Mouse (Mus musculus) granulocyte monocyte progenitor cell, adult 5-6 weeks (primary cell): ENCODE results near the gene Mtmr3. TPM values are rescaled to one million over a fixed set of nuclear protein-coding genes. Genes with fewer than 3 reads are reported as not detected.
A peak's percentile ranks its signal among the peaks of the same experiment; 100 is the strongest.
"Not testable (repeated sequence)": the region's sequence is repeated elsewhere in the genome, so short reads cannot be mapped to it uniquely, and the experiment has no call there.

Experiments
- ATAC-seq: replicated peaks from 2 replicates; pipeline ENCODE4 v1.8.0; 2016; ENCODE audit warnings: mild to moderate bottlenecking, moderate TSS enrichment, inconsistent platforms; ENCODE audit not compliant: poor library complexity, severe bottlenecking
- total RNA-seq, 2 experiments: library from RNA; stranded (forward) in 1 of 2; stranded (reverse) in 1 of 2; fragments of 200-712, 200-1000 nt in 1 of 2; fragments of >200 nt in 1 of 2; fragmentation: Nextera tagmentation in 1 of 2; gene quantifications; 2 replicates each; pipeline ENCODE4 v1.2.3; 2014 to 2017

The Mtmr3 gene
- total RNA-seq, 2 experiments from 2014 or later, result 47.6 to 76.1 TPM

- ATAC-seq, result peak; percentile 23
These were observed 8.2 kb upstream of the Mtmr3 start for GRCm38 (mm10) chr11:4602691-4603441.

GRCm38 (mm10) chr11:4601890-4602289 is 7.2 kb upstream of the Mtmr3 start:
- no peak for ATAC-seq

GRCm38 (mm10) chr11:4599916-4600315 is 5.3 kb upstream of the Mtmr3 start:
- peak; percentile 83 for ATAC-seq

GRCm38 (mm10) chr11:4598411-4598810 is 3.7 kb upstream of the Mtmr3 start:
- no peak for ATAC-seq

GRCm38 (mm10) chr11:4593849-4594607 is 635 bp downstream of the Mtmr3 start:
- ATAC-seq, result peak; percentile 6

GRCm38 (mm10) chr11:4593491-4593848 is 1.2 kb downstream of the Mtmr3 start:
- ATAC-seq, result no peak

GRCm38 (mm10) chr11:4591811-4592210 is 2.9 kb downstream of the Mtmr3 start:
- peak; percentile 50 for ATAC-seq

- peak; percentile 44 for ATAC-seq
These were observed 16.0 kb downstream of the Mtmr3 start for GRCm38 (mm10) chr11:4578682-4579081.

GRCm38 (mm10) chr11:4577079-4577478 is 17.6 kb downstream of the Mtmr3 start:
- ATAC-seq, result no peak

- ATAC-seq, result not testable (repeated sequence)
These were observed 18.5 kb downstream of the Mtmr3 start for GRCm38 (mm10) chr11:4576090-4576732.

- no peak for ATAC-seq
These were observed 23.2 kb downstream of the Mtmr3 start for GRCm38 (mm10) chr11:4571491-4571901.

GRCm38 (mm10) chr11:4566333-4566732 is 28.3 kb downstream of the Mtmr3 start:
- no peak for ATAC-seq

GRCm38 (mm10) chr11:4565545-4565944 is 29.1 kb downstream of the Mtmr3 start:
- no peak for ATAC-seq

GRCm38 (mm10) chr11:4553274-4554063 is 41.2 kb downstream of the Mtmr3 start:
- ATAC-seq, result no peak

- no peak for ATAC-seq
These were observed 47.1 kb downstream of the Mtmr3 start for GRCm38 (mm10) chr11:4547569-4547968.

GRCm38 (mm10) chr11:4545976-4546375 is 48.7 kb downstream of the Mtmr3 start:
- no peak for ATAC-seq

- no peak for ATAC-seq
These were observed 49.3 kb downstream of the Mtmr3 start for GRCm38 (mm10) chr11:4545401-4545800.

- not testable (repeated sequence) for ATAC-seq
These were observed 50.1 kb downstream of the Mtmr3 start for GRCm38 (mm10) chr11:4544627-4544921.

- ATAC-seq, result peak; percentile 93
These were observed 50.7 kb downstream of the Mtmr3 start for GRCm38 (mm10) chr11:4543746-4544626.
